Mouse (Mus musculus): ENCODE data around the gene Phlda2. TPM values are rescaled to one million over a fixed set of nuclear protein-coding genes. Genes with fewer than 3 reads are reported as not detected.
"Not testable (repeated sequence)": the region's sequence is repeated elsewhere in the genome, so short reads cannot be mapped to it uniquely, and the experiment has no call there.

The Phlda2 gene
- 0.51 and 0.66 TPM in 2 replicates for polyA plus RNA-seq (2015; fragmentation: Nextera tagmentation; extraction: Ambion mirVana)

DNA sequence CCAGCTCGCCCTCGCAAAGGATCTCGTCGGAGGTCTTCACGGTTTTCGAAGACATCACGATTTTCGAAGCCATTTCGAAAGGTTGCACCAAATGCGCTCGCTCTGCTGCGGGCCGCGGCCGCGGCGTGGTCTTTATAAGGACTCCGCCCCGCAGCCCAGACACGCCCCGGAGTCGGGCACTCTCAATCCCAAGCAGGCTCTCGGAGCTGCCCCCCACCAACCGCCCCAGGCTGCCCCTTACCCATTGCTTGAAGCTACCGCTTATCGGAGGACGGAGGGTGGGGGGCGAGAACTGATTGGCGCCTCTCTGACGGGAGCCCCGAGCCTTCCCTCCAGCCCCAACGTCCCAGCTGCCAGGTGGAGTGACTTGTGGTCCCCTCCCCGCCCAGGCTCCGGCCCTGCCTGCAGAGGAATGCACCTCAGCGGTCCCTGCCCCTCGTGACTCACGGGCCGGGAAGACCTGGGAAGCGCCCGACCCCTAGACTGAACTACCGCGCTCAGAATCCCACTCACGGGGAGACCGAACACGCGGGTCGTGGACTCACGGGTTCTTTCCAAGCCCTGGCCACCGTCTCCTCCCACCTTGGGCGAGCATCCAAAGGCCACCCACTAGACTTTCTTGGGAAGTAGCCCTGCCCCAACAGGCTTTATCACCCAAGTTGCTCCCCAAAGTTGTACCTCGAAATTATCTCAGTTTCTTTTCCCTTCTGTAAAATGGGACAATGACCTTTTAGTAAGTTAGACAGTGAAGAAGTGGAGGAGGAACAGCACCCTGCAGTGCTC, at the start of gene Phlda2:
TSS of gene Phlda2 (minus strand) at position 733 of the 783 bp plus-strand sequence.
- Histone ChIP-seq H3K4me1 (peaks cover 16% of the 10 kb centered on the region), H3K27ac (no peak within 1 kb of the TSS), H3K4me2 (peak within 1 kb of the TSS; percentile 58), H3K9me3 (no peaks in the 10 kb centered on the region), H3K4me3 (peak within 1 kb of the TSS; percentile 36), H3K9ac (0 out of 2 replicates have a peak within 1 kb of the TSS, but pooled peaks have one; percentile 3), H3K36me3 (replicated peaks) (no peaks in the 10 kb centered on the region), H3K27me3 (replicated peaks) (peaks cover 55% of the 10 kb centered on the region)
- WGBS: 6% methylated on average over 51 of the region's 51 CpGs
- no peak for ATAC-seq (replicated peaks)

DNA sequence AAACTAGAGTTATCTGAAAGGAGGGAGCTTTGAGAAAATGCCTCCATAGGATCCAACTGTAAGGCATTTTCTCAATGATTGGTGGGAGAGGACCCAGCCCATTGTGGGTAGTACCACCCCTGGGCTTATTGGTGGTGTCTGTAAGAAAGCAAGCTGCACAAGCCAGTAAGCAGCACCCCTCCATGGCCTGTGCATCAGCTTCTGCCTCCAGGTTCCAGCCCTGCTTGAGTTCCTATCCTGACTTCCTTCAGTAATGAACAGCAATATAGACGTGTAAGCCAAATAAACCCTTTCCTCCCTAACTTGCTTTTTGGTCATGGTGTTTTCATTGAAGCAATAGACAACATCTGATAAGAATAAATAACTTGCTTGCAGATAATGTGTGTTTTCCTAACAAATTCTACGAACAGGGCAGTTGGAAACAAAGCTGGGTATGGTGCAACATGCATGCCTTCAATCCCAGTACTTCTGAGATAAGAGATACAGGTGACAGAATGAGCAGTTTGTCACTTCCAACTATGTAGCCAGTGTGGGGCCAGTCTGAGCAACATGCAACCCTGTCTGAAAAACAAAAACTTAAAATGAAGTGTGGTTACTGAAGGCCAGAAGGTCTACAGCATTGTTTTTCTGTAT, 46.8 kb upstream of the Phlda2 start:
- H3K4me2 ChIP-seq: peak overlapping the region; percentile 86
- no peaks in the 10 kb centered on the region for H3K9me3 ChIP-seq
- peak; percentile 22 for ATAC-seq (replicated peaks)
- peaks cover 2% of the 10 kb centered on the region; the same call in 1 of the 2 replicates for H3K36me3 ChIP-seq (replicated peaks)
- peak overlapping the region; percentile 70 for H3K9ac ChIP-seq
- peak overlapping the region; percentile 88 for H3K4me3 ChIP-seq
- H3K27ac ChIP-seq: peak overlapping the region; percentile 87
- WGBS: 33% methylated on average over 2 of the region's 2 CpGs
- H3K4me1 ChIP-seq: peaks cover 40% of the 10 kb centered on the region
- no peaks in the 10 kb centered on the region for H3K27me3 ChIP-seq (replicated peaks)

DNA sequence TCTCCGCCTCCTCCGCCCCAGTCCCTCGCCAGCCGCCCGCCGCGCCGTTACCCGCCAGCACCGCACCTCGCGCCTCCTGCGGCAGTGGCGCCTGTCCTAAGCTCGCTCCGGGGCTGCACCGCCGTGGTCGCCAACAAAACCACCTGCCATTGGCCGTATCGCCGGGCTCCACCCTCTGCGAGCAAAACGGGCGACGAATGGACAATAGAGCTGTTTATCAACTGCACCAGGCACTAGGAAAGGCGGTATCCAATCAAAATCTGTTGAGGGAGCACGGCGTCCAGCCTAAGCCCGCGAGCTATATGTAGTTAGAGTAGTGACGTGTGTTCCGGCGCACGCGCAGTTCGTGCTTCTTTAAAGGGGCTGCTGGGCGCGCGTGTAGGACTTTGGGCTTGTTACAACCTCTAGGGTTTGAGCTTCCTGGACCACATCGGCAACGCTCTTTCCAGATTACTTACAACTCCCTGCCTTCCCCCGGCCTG, 46.1 kb upstream of the Phlda2 start, which contains the start of gene Nap1l4:
TSS of gene Nap1l4 (minus strand) at position 131 of the 482 bp plus-strand sequence.
- Histone ChIP-seq H3K4me2 (peak within 1 kb of the TSS; percentile 86), H3K4me1 (peaks cover 40% of the 10 kb centered on the region), H3K9ac (peak within 1 kb of the TSS; percentile 91), H3K36me3 (replicated peaks) (no peaks in the 10 kb centered on the region), H3K4me3 (peak within 1 kb of the TSS; percentile 88), H3K27ac (peak within 1 kb of the TSS; percentile 87), H3K9me3 (no peaks in the 10 kb centered on the region), H3K27me3 (replicated peaks) (no peaks in the 10 kb centered on the region)
- under 1% methylated on average over 43 of the region's 43 CpGs for WGBS
- ATAC-seq (replicated peaks): peak; percentile 99

DNA sequence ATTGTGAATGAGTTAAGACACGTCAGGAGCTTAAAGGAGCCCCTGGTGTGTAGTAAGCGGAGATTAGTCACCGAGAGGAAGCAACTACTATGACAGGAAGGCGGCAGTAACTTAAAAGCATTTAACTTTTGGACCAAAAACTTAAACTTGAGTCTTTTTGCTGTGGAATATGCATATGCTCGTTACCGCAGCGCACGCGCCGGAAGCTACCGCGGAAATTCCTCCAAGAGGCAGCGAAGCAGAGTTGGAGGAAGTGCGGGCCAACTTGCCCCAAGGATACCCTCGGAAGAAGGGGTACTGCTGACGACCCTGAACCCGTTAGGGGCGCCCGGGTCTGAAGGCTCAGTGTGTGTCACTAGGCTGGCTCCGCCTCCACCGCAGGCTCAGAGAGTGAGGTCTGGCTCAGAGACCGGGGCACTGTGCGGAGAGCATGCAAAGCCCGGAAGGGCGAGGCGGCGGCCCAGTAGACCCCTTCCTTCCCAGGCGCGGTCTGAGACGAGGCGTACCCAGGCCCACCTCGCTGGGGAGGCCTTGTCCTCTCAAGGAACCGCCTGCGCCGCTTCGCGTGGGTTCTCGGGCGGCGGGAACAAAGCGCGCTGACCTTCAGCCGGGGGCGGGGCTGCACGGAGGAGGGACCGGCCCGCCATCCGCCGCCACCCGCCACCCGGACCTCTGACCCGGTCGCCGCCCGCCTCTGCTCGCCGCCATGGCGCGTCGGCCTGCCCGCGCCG, 45.4 kb upstream of the Phlda2 start:
- H3K9ac ChIP-seq: peak overlapping the region; percentile 91
- no peaks in the 10 kb centered on the region for H3K9me3 ChIP-seq
- H3K27ac ChIP-seq: peak overlapping the region; percentile 87
- H3K4me2 ChIP-seq: peak overlapping the region; percentile 71
- H3K27me3 ChIP-seq (replicated peaks): no peaks in the 10 kb centered on the region
- under 1% methylated on average over 53 of the region's 63 CpGs for WGBS
- H3K36me3 ChIP-seq (replicated peaks): no peaks in the 10 kb centered on the region
- peaks cover 42% of the 10 kb centered on the region for H3K4me1 ChIP-seq
- H3K4me3 ChIP-seq: peak overlapping the region; percentile 88
- ATAC-seq (replicated peaks): peak; percentile 80

DNA sequence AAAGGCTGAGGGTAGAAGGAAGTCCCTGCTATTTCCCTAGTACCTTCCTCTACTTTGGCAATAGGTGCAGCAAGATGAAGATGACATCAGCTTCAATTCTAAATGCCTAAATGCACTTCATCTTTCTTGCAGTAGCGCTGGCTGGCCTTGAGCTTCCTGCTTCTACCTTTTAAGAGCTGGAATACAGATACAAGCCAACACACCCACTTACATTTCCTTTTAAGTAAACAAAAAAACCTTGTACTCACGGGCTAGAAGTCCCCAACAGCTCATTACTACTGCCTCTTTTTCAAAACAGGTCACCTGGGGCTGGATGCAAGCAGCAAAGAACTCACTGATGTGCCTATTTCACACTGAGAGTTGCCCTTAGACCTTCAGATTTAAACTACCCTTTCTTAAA, 43.6 kb upstream of the Phlda2 start:
- Histone ChIP-seq H3K27ac (no peak overlapping the region), H3K36me3 (replicated peaks) (no peaks in the 10 kb centered on the region), H3K4me2 (no peak overlapping the region), H3K9me3 (no peaks in the 10 kb centered on the region), H3K27me3 (replicated peaks) (no peaks in the 10 kb centered on the region), H3K9ac (peak overlapping the region; percentile 1; the same call in 1 of the 2 replicates), H3K4me1 (peaks cover 57% of the 10 kb centered on the region), H3K4me3 (no peak overlapping the region)
- WGBS: 76% methylated on average over 2 of the region's 2 CpGs
- ATAC-seq (replicated peaks): no peak

DNA sequence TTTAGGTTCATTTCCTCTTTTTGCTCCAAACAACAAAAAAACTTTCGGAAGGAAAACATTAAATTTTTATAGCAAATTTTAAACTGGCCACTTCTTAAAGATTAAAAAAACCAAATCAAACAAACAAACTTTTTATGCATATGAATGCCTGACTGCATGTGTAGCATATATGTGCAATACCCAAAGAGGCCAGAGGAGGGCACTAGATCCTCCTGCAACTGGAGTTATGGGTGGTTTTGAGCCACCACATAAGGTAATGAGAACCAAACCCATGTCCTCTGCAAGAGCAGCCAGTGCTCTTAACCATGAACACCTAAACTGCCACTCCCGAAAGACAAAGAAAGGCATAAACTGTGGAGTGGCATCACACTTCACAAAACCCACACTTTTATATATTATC, 41.4 kb upstream of the Phlda2 start:
- H3K4me2 ChIP-seq: no peak overlapping the region
- no peak overlapping the region for H3K4me3 ChIP-seq
- H3K4me1 ChIP-seq: peaks cover 57% of the 10 kb centered on the region
- 92% methylated on average over 2 of the region's 2 CpGs for WGBS
- ATAC-seq (replicated peaks): no peak
- H3K9me3 ChIP-seq: no peaks in the 10 kb centered on the region
- no peak overlapping the region for H3K27ac ChIP-seq
- no peaks in the 10 kb centered on the region for H3K36me3 ChIP-seq (replicated peaks)
- no peaks in the 10 kb centered on the region for H3K27me3 ChIP-seq (replicated peaks)
- no peak overlapping the region for H3K9ac ChIP-seq

DNA sequence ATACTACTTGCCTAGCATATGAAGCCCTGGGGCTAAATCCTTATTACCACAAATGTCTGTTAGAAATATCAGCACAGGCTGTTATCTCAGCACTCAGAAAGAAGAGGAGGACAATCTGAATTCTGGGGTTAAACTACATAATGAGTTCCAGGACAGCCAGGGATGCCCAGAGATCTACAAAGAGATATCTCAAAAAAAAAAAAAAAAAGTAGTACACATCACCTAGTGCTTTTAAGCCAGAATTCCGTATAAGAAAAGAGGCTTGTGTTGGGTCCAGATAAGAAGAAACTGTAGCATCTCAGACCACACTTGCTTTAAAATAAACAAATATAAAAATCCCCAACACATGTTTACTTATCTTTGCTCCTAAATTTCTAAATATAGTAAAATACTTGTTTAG, 35.7 kb upstream of the Phlda2 start:
- H3K27ac ChIP-seq: no peak overlapping the region
- WGBS: 79% methylated on average over 1 of the region's 1 CpGs
- H3K9me3 ChIP-seq: no peaks in the 10 kb centered on the region
- no peaks in the 10 kb centered on the region for H3K27me3 ChIP-seq (replicated peaks)
- H3K4me2 ChIP-seq: no peak overlapping the region
- no peak for ATAC-seq (replicated peaks)
- peaks cover 23% of the 10 kb centered on the region for H3K4me1 ChIP-seq
- no peak overlapping the region for H3K4me3 ChIP-seq
- peaks cover 39% of the 10 kb centered on the region for H3K36me3 ChIP-seq (replicated peaks)
- H3K9ac ChIP-seq: no peak overlapping the region

DNA sequence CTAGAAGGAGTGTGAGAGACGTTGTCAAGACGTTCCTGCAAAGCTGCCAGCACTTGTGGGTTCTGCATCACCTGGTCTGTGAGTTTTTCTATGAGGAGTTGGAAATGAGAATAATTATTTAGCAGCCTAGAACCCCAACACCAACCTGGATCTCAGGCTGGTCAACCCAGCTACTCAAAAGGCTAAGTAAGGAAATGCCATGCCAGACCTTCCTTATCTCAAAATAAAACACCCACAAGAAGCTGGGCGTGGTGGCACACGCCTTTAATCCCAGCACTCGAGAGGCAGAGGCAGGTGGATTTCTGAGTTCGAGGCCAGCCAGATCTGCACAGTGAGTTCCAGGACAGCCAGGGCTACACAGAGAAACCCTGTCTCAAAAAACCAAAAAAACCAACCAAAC, 35.3 kb upstream of the Phlda2 start:
- H3K9ac ChIP-seq; H3K4me2 ChIP-seq; ATAC-seq (replicated peaks); H3K9me3 ChIP-seq; H3K27me3 ChIP-seq (replicated peaks); H3K4me3 ChIP-seq; H3K27ac ChIP-seq: not testable (repeated sequence)
- WGBS: 91% methylated on average over 6 of the region's 6 CpGs
- Histone ChIP-seq H3K36me3 (replicated peaks) (peaks cover 44% of the 10 kb centered on the region), H3K4me1 (peaks cover 19% of the 10 kb centered on the region)

DNA sequence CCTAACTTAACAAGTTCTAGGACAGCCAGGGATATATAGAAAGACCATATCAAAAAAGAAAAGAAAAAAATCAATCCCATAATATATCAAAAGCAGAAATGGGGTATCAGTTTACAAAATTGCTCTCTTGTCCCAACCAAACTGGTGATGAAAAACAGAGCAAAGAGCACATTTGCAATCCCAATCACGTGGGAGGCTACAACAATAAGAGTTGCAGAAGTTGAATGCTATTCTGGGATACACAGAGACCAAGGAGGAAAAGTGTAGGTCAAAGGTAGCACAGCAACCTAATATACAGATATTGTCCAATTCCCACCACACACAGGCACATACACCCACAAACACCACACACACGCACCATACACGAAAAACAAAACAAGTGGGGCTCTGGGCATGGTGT, 33.3 kb upstream of the Phlda2 start:
- Histone ChIP-seq H3K9ac (no peak overlapping the region), H3K4me2 (no peak overlapping the region), H3K36me3 (replicated peaks) (peaks cover 55% of the 10 kb centered on the region), H3K27me3 (replicated peaks) (no peaks in the 10 kb centered on the region), H3K4me1 (0 out of 2 replicates have a peak, but pooled peaks cover 2% of the 10 kb centered on the region), H3K4me3 (no peak overlapping the region), H3K27ac (no peak overlapping the region), H3K9me3 (no peaks in the 10 kb centered on the region)
- WGBS: 90% methylated on average over 3 of the region's 3 CpGs
- ATAC-seq (replicated peaks): no peak

DNA sequence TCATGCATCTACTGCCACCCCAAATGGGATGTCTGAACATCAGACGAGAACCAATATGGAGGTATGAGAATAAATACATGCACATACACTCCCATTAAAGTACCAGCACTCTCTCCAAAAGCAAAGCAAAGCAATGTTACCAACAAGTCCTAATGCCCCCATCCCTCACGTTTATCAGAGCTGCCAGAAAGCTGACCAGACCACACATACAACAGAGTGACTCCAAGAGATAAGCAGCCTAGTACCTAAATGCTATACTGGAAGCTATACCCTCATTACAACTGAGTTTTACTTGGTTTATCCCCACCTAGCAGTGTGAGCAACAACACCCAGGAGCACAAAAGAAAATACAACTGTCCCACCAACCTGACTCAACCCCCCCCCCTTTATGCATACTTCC, 30.3 kb upstream of the Phlda2 start:
- 93% methylated on average over 2 of the region's 2 CpGs for WGBS
- Histone ChIP-seq H3K27ac (no peak overlapping the region), H3K4me1 (no peaks in the 10 kb centered on the region), H3K9me3 (no peaks in the 10 kb centered on the region), H3K36me3 (replicated peaks) (peaks cover 73% of the 10 kb centered on the region), H3K9ac (no peak overlapping the region), H3K27me3 (replicated peaks) (no peaks in the 10 kb centered on the region), H3K4me2 (no peak overlapping the region), H3K4me3 (no peak overlapping the region)
- ATAC-seq (replicated peaks): no peak

DNA sequence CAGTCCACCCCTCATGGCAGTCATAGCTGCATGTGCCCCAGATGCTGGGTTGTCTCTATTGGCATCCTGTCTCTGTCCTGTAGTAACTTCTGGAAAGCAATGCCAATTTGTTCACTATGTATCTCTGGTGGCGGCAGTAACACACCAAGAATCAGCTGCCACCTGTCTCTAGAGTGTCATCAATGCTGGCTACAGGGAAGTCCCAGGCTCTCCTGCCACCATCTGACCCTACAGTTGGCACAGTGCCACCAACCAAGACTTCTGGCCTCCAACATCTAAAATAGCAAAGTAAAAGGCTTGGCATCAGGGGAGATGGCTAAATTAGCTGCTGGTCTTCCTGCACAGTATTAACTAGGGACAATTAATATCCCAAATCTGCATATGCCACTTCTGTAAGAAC, 29.5 kb upstream of the Phlda2 start:
- ATAC-seq (replicated peaks): no peak

DNA sequence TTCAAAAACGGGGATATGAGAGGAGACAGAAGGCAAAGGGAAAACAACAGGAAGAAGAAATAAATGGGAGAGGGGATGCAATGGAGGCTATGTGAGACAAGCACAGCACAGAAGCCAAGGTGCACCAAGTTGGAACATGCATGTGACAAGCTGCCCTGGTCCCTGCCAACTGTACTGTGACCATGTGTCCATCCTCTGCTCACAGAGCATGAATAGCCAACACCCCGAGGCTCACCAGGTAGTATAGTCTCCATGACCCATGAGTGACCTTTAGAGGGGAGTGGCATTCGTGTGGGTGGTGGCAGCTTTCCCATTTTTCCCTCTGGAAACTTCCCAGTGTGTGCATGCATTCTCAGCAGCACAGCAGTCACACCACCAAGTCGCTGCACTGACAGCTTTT, 16.4 kb upstream of the Phlda2 start:
- 86% methylated on average over 4 of the region's 4 CpGs for WGBS
- ATAC-seq (replicated peaks): no peak
- H3K27me3 ChIP-seq (replicated peaks): no peaks in the 10 kb centered on the region
- no peak overlapping the region for H3K4me3 ChIP-seq
- H3K27ac ChIP-seq: no peak overlapping the region
- no peak overlapping the region for H3K9ac ChIP-seq
- H3K36me3 ChIP-seq (replicated peaks): peaks cover 73% of the 10 kb centered on the region
- no peak overlapping the region for H3K4me2 ChIP-seq
- H3K4me1 ChIP-seq: no peaks in the 10 kb centered on the region
- H3K9me3 ChIP-seq: no peaks in the 10 kb centered on the region

More for the DNA sequence above, 29.5 kb upstream of the Phlda2 start:
- H3K9ac ChIP-seq: no peak overlapping the region
- peaks cover 67% of the 10 kb centered on the region for H3K36me3 ChIP-seq (replicated peaks)
- no peaks in the 10 kb centered on the region for H3K9me3 ChIP-seq
- 88% methylated on average over 1 of the region's 1 CpGs for WGBS
- no peak overlapping the region for H3K4me2 ChIP-seq
- no peak overlapping the region for H3K4me3 ChIP-seq
- H3K4me1 ChIP-seq: no peaks in the 10 kb centered on the region
- no peak overlapping the region for H3K27ac ChIP-seq
- H3K27me3 ChIP-seq (replicated peaks): no peaks in the 10 kb centered on the region

All from midbrain, embryonic 15.5 days (tissue).